ENCODE assay signal across 1 mouse cellular context in genomic region chr8:104631975-104632374, GRCm38 (mm10).
TF ChIP-seq lines count a peak whose summit lies in the region.

No protein-coding gene starts in this region.

TF ChIP-seq in CH12.LX, 34 proteins besides CTCF, POLR2A, EP300 and RAD21 (continued from another document):
- 0 out of 2 replicates have a peak, but pooled peaks have one; percentile 17 for TF ChIP-seq ETS1 (conservative IDR thresholded peaks at IDR 0.05; ENCODE audit: low read depth, low read length)
- TF ChIP-seq MAZ (IDR thresholded peaks at IDR 0.05; ENCODE audit: low read depth, low read length), result 0 out of 2 replicates have a peak, but pooled peaks have one; percentile 55
- TF ChIP-seq MEF2A (IDR thresholded peaks at IDR 0.05; ENCODE audit: borderline replicate concordance, low read depth, low read length), result peak; percentile 74; the same call in 1 of the 2 replicates
- peak; percentile 28; the same call in 1 of the 2 replicates for TF ChIP-seq ELF1 (IDR thresholded peaks at IDR 0.05; ENCODE audit: low read depth, low read length)
- TF ChIP-seq BHLHE40 (IDR thresholded peaks at IDR 0.05; ENCODE audit: low read depth, low read length), result no peak
- TF ChIP-seq CHD2 (IDR thresholded peaks at IDR 0.05; ENCODE audit: low read length), result peak; percentile 68; the same call in 1 of the 2 replicates
- no peak for TF ChIP-seq GABPA (IDR thresholded peaks at IDR 0.05; ENCODE audit: insufficient replicate concordance, low read depth, low read length)
- peak; percentile 16; the same call in 1 of the 2 replicates for TF ChIP-seq IRF4 (IDR thresholded peaks at IDR 0.05; ENCODE audit: low read depth, low read length)
- TF ChIP-seq ZKSCAN1 (IDR thresholded peaks at IDR 0.05; ENCODE audit: borderline replicate concordance, low read depth, low read length), result no peak
- TF ChIP-seq UBTF (IDR thresholded peaks at IDR 0.05; ENCODE audit: low read depth, low read length), result no peak
- TF ChIP-seq TCF12 (IDR thresholded peaks at IDR 0.05; ENCODE audit: low read depth, low read length), result no peak
TF ChIP-seq in CH12.LX: peak in this region for 7.
